Mouse (Mus musculus): Measurements from ENCODE around the gene Armc9.

Armc9 gene

DNA sequence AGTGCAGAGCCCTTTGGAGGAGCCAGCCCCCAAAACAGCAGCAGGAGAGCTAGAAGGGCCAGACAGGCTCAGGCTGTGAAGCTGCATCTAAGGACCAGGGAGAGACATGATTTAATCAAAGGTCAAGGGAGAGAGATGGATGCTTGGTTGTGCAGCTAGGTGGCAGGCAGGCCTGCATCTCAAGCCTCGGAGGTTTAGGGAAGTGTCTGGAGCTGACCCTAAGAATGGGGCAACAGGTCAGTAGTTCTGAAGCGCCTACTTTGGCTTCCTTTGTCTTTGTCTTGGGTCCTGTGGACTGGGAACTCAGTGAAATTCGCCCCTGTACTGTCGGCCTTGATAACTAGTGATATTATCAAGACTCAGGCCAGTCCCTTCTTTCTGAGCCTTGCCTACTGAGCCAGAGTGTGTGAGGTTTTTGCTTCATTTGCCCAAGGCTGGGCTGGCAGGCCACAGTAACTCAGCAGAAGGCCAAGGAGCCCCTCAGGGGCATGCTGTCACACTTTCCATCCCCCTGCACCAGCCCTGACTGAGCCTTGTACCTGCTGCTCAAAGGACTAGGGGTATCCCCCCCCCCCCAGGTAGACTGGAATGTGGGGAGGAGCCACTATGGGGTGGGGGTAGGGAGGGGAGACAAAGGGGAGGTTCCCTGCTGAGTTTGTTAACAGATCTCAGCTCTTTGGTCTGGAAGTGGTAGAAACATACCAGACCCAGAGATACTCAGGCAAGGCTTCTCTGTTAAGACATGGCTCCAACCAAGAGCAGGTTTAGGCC is 153.5 kb downstream of the Armc9 start:
- in situ Hi-C loops (cut with MboI, MseI) = no loop called here

DNA sequence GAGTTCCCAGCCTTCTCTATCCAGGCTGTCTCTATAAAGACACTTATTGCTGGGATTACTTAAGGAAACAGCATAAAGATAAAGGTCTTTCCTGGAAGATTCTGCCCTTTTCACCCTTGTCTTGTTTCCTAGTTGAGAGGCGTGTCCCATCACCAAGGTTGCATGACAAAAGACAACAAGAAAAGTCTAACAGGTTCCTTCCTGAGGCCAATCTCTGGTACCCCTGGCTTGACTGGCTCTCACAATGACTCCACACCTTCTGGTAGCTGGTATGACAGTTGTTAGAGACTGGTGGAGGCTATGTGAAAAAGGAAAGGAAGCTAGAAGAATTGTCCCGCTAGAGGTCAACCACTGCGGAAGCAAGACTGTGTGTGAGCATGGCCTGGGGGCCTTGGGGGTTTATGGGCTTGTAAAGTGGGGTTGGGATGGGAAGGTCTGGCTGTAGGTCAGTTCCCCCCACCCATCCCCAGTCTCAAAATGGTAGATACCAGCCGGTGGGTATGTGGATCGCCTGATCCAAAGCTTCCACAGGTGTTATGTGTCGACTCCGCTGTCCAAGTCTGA is 154.8 kb downstream of the Armc9 start:
- in situ Hi-C loops (cut with MboI, MseI) = no loop called here

DNA sequence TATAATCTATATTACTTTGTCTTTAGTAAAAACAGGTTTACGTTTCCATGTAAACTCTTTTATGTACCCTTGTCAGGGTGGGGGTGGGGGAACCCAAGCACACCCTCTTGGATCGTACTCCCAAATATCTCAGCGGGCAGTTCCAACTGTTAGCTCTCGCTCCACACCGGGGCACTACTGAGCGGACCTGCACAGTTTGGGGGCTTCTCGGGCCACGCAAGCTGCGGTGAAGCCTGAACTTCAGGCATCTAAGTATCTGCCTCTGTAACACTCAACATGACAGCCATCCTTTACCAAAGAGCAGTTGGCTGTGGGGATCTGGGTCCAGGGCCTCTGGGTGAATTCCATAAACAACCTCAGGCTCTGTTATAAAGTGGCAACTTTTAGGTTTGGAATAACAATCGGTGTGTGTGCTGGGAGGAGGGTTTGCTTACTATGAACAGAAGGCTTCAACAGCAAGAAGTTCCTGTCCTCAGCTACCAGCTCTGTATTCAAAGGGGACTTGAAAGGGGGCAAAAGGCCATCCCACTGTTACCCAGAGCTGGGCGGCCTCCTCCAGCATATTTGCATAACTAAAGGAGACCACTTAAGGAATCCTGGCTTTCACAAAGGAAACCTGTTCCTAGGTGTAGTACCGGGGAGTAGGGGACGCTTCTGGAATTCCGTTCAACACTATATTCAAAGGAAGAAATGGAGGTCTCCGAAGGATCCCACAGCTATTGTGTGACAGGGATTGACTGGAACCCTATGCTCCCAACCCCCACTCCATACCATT is 156.1 kb downstream of the Armc9 start:
- in situ Hi-C loops (cut with MboI, MseI) = loop anchor here in 1 of 2 experiments (5.0 kb wide), 1 partner anchor 103 kb away; no protein-coding TSS in a partner anchor

DNA sequence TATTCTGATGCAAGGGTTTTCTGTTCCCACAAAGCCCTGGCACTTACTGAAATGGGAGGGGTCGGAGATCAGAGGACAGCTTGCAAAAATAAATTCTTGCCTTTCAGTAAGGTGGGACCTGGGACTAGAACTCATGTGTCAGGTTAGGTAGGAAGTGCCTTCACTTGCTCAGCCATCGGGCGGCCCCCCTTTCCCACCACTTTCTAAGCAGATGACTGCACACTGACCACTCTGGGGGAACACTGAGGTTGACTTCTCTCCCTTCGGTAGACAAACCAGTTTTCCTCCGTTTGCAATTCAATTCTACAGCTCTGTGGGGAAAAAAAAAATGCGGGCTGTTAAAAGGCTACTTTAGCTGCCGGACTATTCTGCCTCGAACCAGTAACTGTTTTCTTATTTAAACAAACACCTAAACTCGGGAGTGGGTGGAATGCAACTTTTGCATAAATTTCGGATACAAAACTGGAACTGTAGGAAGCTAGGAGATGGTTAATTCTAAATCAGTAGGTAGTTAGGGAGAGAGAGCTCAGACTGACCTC is 157.0 kb downstream of the Armc9 start:
- in situ Hi-C loops (cut with MboI, MseI) = loop anchor here in 1 of 2 experiments (5.0 kb wide), 1 partner anchor 104 kb away; no protein-coding TSS in a partner anchor

DNA sequence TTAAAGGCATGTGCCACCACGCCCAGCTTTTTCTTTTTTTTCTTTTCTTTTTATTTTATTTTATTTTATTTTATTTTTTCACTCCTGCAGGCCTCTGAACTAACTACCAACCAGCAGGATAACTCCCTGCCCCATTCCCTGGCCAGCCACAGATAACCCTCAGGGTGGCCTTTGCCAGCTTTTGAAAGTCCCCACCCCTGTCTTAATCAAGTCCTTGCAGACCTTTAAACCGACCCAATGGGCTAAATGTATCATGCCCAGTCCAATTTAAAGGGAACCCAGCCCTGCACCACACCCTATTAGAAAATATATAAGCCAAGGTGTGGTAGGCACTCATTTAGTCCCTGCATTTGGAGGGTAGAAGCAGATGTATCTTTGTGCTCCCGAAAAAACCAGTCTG is 157.7 kb downstream of the Armc9 start:
- in situ Hi-C loops (cut with MboI, MseI) = loop anchor here in 1 of 2 experiments (5.0 kb wide), 1 partner anchor 105 kb away; no protein-coding TSS in a partner anchor

DNA sequence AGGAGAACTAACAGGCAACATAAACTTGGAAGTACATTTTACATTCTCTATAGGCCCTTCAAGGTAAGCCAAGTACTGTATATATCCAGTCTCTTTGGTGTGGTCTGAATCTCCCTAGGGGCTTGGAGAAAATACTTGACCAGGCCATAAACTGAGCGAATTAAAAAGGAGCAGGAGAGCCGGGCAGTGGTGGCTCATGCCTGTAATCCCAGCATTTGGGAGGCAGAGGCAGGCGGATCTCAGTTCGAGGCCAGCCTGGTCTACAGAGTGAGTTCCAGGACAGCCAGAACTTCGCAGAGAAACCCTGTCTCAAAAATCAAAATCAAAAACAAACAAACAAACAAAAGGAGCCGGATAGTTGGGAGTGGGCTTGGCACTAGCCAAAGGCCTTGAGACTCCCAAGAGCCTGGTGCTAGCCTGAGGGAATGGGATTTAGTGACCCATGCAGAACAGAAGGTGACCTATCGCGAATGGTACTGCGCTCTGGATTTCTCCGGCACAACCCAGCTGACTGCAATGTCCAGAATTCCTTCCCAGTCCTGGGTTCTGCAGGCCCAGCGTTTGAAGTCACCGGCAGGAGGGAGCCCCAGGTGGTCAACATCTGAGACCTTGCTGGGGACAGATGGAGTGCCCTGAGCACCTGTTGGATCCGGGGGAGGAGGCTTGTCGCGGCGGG is 158.7 kb downstream of the Armc9 start:
- in situ Hi-C loops (cut with MboI, MseI) = loop anchor here in 1 of 2 experiments (5.0 kb wide), 1 partner anchor 106 kb away; no protein-coding TSS in a partner anchor

DNA sequence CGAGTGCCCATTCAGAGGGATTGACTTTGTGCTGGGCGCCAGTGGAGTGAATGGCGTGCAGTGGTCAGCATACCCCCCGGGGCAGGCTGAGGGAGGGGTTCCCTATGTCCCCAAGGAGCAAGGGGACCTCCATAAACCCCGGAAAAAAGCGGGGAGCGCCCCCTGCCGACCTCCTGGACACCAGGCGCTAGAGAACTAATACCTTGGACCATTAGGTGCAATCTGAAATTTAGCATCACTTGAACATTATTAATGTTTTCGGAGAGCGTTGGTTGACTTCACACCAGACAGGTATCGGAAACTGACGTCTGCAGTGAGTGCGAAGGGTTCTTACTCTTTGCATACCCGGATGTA is 159.2 kb downstream of the Armc9 start:
- in situ Hi-C loops (cut with MboI, MseI) = loop anchor here in 1 of 2 experiments (5.0 kb wide), 1 partner anchor 106 kb away; no protein-coding TSS in a partner anchor

DNA sequence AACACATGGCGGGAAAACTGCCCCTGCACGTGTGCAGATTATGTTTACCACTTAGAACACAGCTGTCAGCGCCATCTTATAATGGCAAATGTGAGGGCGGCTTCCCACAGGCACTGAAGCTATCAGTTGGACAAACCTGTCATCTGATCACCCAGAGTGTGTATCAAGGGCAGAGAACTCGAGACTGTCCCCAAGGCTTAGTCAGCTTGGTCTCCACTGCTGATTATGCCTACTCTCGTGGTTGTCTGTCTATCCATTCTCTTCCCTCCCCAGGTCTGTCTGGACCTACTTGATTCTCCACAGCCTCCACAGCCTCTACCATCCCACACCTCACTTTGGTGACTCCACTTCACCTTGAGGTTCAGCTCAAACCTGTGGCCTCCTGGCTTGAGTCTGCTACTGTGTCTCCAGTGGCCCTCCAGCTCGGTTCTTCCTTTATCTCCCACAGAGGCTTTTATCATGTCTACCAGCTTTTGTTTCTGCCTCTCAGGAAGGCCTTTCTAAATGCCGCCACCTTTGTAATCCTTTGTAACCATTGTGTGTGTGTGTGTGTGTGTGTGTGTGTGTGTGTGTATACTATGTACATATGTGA is 166.3 kb downstream of the Armc9 start:
- in situ Hi-C loops (cut with MboI, MseI) = no loop called here

Data from T-helper 17 cell (primary cell).